Mouse (Mus musculus): Measurements from ENCODE around the gene Impdh1. TPM values are rescaled to one million over a fixed set of nuclear protein-coding genes. Genes with fewer than 3 reads are reported as not detected.
A peak's percentile ranks its signal among the peaks of the same experiment; 100 is the strongest.

The Impdh1 gene
- total and polyA plus RNA-seq, 2 experiments from 2014 or later, result 18.9 to 25.7 TPM

DNA sequence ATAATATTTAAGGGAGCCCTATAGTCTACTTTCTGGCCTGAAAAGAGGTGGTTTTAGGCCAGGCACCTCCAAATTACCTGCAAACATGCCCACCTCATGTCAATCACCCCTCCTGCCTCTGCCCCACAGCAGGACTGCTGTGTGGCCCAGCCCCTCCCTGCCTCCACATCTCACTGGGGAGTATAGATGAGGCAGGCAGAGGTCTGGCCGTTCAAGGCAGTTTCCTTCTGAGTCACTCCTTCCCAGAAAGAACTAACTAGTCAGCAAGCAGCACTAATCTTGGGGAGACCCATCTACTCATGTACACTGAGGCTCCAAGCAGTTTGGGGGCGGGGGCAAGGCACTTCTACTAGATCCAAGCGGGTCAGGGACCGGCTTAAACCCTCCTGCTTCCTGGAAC is 30.9 kb upstream of the Impdh1 start:
- Histone ChIP-seq H3K4me3 (ENCODE audit: low read depth, low read length) (no peak overlapping the region), H3K36me3 (replicated peaks; ENCODE audit: control insufficient read depth, insufficient read depth, low read length) (no peaks in the 10 kb centered on the region), H3K4me2 (ENCODE audit: low read depth, low read length) (no peak overlapping the region), H3K9ac (replicated peaks; ENCODE audit: low read depth, low read length) (no peak overlapping the region), H3K9me3 (replicated peaks; ENCODE audit: control insufficient read depth, low read length) (no peaks in the 10 kb centered on the region), H3K4me1 (ENCODE audit: control insufficient read depth, insufficient read depth) (no peaks in the 10 kb centered on the region), H3K27me3 (ENCODE audit: control insufficient read depth, insufficient read depth, low read length) (no peaks in the 10 kb centered on the region), H3K27ac (ENCODE audit: low read depth) (no peak overlapping the region)
- DNase-seq (ENCODE audit: low spot score) (no peak), ATAC-seq (ENCODE audit: insufficient read depth, low read depth) (no peak)
- TF ChIP-seq EP300 (IDR thresholded peaks at IDR 0.05; ENCODE audit: low read depth) (no peak), CTCF (IDR thresholded peaks at IDR 0.05; ENCODE audit: low read depth) (no peak)
- 63% methylated on average over 4 of the region's 4 CpGs for WGBS

DNA sequence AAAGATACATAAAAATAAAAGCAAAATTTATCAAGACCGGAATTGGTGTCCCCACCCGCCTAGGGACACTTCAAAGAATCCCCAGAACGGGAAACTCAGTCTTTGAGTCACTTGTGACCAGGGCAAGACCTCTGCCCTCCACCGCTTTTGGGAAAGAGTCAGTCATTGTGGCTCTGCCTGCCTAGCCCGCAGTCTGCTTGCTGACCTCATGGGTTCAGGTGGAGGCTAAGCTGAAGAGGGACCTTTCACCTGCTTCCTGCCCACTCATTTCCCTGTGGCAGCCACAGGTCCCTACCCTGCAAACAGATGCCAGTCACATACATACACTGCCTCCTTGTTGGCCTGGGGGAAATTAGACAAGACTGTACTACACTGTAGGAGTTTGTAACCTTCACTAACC is 30.4 kb upstream of the Impdh1 start:
- Histone ChIP-seq H3K9me3 (replicated peaks; ENCODE audit: control insufficient read depth, low read length) (no peaks in the 10 kb centered on the region), H3K4me2 (ENCODE audit: low read depth, low read length) (no peak overlapping the region), H3K27ac (ENCODE audit: low read depth) (no peak overlapping the region), H3K4me3 (ENCODE audit: low read depth, low read length) (no peak overlapping the region), H3K9ac (replicated peaks; ENCODE audit: low read depth, low read length) (no peak overlapping the region), H3K4me1 (ENCODE audit: control insufficient read depth, insufficient read depth) (no peaks in the 10 kb centered on the region), H3K36me3 (replicated peaks; ENCODE audit: control insufficient read depth, insufficient read depth, low read length) (no peaks in the 10 kb centered on the region), H3K27me3 (ENCODE audit: control insufficient read depth, insufficient read depth, low read length) (no peaks in the 10 kb centered on the region)
- ATAC-seq (ENCODE audit: insufficient read depth, low read depth) (no peak), DNase-seq (ENCODE audit: low spot score) (no peak)
- no peak for TF ChIP-seq CTCF (IDR thresholded peaks at IDR 0.05; ENCODE audit: low read depth)
- TF ChIP-seq EP300 (IDR thresholded peaks at IDR 0.05; ENCODE audit: low read depth), result no peak
- WGBS, result 60% methylated on average over 5 of the region's 5 CpGs

DNA sequence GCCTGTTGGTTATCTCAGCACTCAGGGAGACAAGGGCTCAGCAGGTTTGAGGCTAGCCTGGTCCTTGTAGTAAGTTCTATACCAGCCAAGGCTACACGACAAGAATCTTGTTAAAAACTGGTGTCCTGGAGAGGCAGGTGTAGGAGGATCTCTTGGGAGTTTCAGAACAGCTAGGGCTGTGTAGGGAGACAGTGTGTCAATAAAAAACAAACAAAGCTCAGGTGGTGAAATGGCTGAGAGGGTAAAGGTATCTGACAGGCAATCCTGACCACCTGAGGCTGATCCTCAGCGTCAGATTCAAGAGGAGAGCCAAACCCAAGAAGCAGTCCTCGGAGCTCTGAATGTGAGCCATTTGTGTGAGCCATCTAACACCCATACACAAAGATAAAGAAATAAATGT is 30.0 kb upstream of the Impdh1 start:
- no peaks in the 10 kb centered on the region for H3K4me1 ChIP-seq (ENCODE audit: control insufficient read depth, insufficient read depth)
- no peak for TF ChIP-seq CTCF (IDR thresholded peaks at IDR 0.05; ENCODE audit: low read depth)
- no peak for TF ChIP-seq EP300 (IDR thresholded peaks at IDR 0.05; ENCODE audit: low read depth)
- no peak overlapping the region for H3K9ac ChIP-seq (replicated peaks; ENCODE audit: low read depth, low read length)
- WGBS, result 57% methylated on average over 3 of the region's 3 CpGs
- no peaks in the 10 kb centered on the region for H3K36me3 ChIP-seq (replicated peaks; ENCODE audit: control insufficient read depth, insufficient read depth, low read length)
- DNase-seq (ENCODE audit: low spot score) (no peak), ATAC-seq (ENCODE audit: insufficient read depth, low read depth) (no peak)
- H3K4me2 ChIP-seq (ENCODE audit: low read depth, low read length), result no peak overlapping the region
- no peaks in the 10 kb centered on the region for H3K9me3 ChIP-seq (replicated peaks; ENCODE audit: control insufficient read depth, low read length)
- no peaks in the 10 kb centered on the region for H3K27me3 ChIP-seq (ENCODE audit: control insufficient read depth, insufficient read depth, low read length)
- no peak overlapping the region for H3K27ac ChIP-seq (ENCODE audit: low read depth)
- no peak overlapping the region for H3K4me3 ChIP-seq (ENCODE audit: low read depth, low read length)

DNA sequence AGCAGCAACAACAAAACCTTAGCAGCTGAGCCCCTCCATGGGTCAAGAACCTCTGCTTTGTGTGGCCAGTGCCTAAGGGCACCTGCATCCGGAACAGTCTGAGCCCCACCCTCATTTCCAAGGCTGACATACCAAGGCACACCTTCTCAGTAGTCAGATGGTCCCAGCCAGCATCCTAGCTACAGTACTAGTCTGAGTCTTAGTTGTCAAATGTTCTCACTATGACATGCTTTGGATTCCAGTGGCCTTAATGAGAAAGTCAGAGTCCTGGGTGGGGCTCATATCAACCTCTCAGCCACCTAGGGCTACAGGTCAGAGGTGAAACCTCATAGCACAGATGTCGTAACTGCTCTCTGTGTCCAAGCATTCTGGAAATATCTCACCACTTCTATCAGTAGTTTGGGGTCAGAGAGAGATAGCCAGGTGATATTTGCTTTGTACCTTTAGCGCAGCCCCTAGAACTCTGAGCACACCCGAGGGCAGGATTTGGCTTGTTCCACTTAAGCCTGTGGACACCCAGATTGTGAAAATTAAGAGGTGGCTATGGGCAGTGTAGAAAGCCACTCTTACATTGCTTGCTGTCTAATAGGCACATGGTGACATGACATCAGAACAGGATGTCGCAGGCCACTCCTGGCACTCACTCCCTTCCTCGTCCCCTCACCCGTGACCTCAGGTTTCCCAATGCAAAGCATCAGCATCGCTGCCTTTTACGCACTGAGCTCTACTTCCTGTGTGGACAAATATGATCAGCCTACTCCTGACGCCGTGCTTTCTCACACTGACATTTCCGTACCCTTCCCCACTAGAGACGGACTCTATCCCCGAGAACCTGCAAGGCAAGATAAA is 29.3 kb upstream of the Impdh1 start:
- H3K9me3 ChIP-seq (replicated peaks; ENCODE audit: control insufficient read depth, low read length), result no peaks in the 10 kb centered on the region
- H3K27me3 ChIP-seq (ENCODE audit: control insufficient read depth, insufficient read depth, low read length), result no peaks in the 10 kb centered on the region
- H3K4me1 ChIP-seq (ENCODE audit: control insufficient read depth, insufficient read depth), result no peaks in the 10 kb centered on the region
- TF ChIP-seq CTCF (IDR thresholded peaks at IDR 0.05; ENCODE audit: low read depth) (no peak), EP300 (IDR thresholded peaks at IDR 0.05; ENCODE audit: low read depth) (no peak)
- ATAC-seq (ENCODE audit: insufficient read depth, low read depth) (peak; percentile 24; the same call in 1 of the 2 replicates), DNase-seq (ENCODE audit: low spot score) (no peak)
- H3K36me3 ChIP-seq (replicated peaks; ENCODE audit: control insufficient read depth, insufficient read depth, low read length), result no peaks in the 10 kb centered on the region
- H3K4me3 ChIP-seq (ENCODE audit: low read depth, low read length), result no peak overlapping the region
- H3K4me2 ChIP-seq (ENCODE audit: low read depth, low read length), result no peak overlapping the region
- H3K27ac ChIP-seq (ENCODE audit: low read depth), result no peak overlapping the region
- no peak overlapping the region for H3K9ac ChIP-seq (replicated peaks; ENCODE audit: low read depth, low read length)
- WGBS, result 38% methylated on average over 14 of the region's 14 CpGs

DNA sequence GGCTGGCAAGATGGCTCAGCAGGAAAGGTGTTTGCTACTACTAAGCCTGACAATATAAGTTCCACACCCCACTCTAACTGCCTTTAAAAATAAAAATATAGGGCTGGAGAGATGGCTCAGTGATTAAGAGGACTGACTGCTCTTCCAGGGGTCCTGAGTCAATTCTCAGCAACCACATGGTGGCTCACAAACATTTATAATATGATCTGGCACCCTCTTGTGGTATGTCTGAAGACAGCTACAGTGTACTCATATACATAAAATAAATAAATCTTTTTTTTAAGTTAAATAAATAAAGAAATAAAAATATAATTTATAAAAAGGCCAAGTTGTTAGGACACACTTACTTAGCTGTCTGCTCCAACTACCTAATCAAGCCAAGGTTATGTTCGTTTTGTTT is 26.1 kb upstream of the Impdh1 start:
- WGBS, result 59% methylated on average over 1 of the region's 1 CpGs
- Histone ChIP-seq H3K9ac (replicated peaks; ENCODE audit: low read depth, low read length) (no peak overlapping the region), H3K4me3 (ENCODE audit: low read depth, low read length) (no peak overlapping the region), H3K27ac (ENCODE audit: low read depth) (no peak overlapping the region), H3K36me3 (replicated peaks; ENCODE audit: control insufficient read depth, insufficient read depth, low read length) (no peaks in the 10 kb centered on the region), H3K4me2 (ENCODE audit: low read depth, low read length) (no peak overlapping the region), H3K4me1 (ENCODE audit: control insufficient read depth, insufficient read depth) (no peaks in the 10 kb centered on the region), H3K27me3 (ENCODE audit: control insufficient read depth, insufficient read depth, low read length) (no peaks in the 10 kb centered on the region), H3K9me3 (replicated peaks; ENCODE audit: control insufficient read depth, low read length) (no peaks in the 10 kb centered on the region)
- TF ChIP-seq EP300 (IDR thresholded peaks at IDR 0.05; ENCODE audit: low read depth) (no peak), CTCF (IDR thresholded peaks at IDR 0.05; ENCODE audit: low read depth) (peak; percentile 26; the same call in 1 of the 2 replicates)
- ATAC-seq (ENCODE audit: insufficient read depth, low read depth) (no peak), DNase-seq (ENCODE audit: low spot score) (no peak)

DNA sequence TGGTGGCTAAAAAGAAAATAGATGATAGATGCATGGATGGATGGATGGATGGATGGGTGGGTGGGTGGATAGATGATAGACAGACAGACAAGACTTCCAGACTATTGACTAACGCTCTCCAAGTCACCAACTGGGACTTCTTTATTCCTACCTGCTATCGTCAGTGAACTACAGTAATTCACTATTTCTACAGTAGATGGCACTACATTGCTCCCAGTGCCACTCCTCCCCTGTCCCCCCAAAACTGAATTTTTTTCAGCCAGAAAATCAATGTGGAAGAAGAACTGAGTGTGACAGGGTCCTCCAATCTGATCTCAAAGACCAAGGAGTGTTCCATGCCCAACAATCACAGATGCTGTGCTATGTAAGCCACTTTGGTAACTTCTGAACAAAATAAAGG is 25.5 kb upstream of the Impdh1 start:
- Histone ChIP-seq H3K4me3 (ENCODE audit: low read depth, low read length) (no peak overlapping the region), H3K27me3 (ENCODE audit: control insufficient read depth, insufficient read depth, low read length) (no peaks in the 10 kb centered on the region), H3K36me3 (replicated peaks; ENCODE audit: control insufficient read depth, insufficient read depth, low read length) (no peaks in the 10 kb centered on the region), H3K4me1 (ENCODE audit: control insufficient read depth, insufficient read depth) (no peaks in the 10 kb centered on the region), H3K27ac (ENCODE audit: low read depth) (no peak overlapping the region), H3K9me3 (replicated peaks; ENCODE audit: control insufficient read depth, low read length) (no peaks in the 10 kb centered on the region), H3K9ac (replicated peaks; ENCODE audit: low read depth, low read length) (no peak overlapping the region), H3K4me2 (ENCODE audit: low read depth, low read length) (no peak overlapping the region)
- ATAC-seq (ENCODE audit: insufficient read depth, low read depth) (no peak), DNase-seq (ENCODE audit: low spot score) (no peak)
- 60% methylated on average over 2 of the region's 2 CpGs for WGBS
- TF ChIP-seq CTCF (IDR thresholded peaks at IDR 0.05; ENCODE audit: low read depth) (peak; percentile 28; the same call in 1 of the 2 replicates), EP300 (IDR thresholded peaks at IDR 0.05; ENCODE audit: low read depth) (no peak)
